Mouse (Mus musculus) myocyte (in vitro differentiated cells): ENCODE data around the gene Msx3.

ENCODE experiments used
- E2F4 ChIP-seq: IDR thresholded peaks from one replicate; pipeline ENCODE4 v1.6.1; 2011; ENCODE audit warnings: mild to moderate bottlenecking, control low read depth, moderate library complexity; ENCODE audit not compliant: insufficient read depth
- MAX ChIP-seq: IDR thresholded peaks from one replicate; pipeline ENCODE4 v1.6.1; 2011; ENCODE audit warnings: low read depth, mild to moderate bottlenecking, control low read depth
- MYOD1 ChIP-seq, 3 experiments: IDR thresholded peaks; one replicate each; pipeline ENCODE4 v1.6.1; 2011; ENCODE audit warnings: control low read depth in 2 of 3, low read depth in 2 of 3, mild to moderate bottlenecking in 2 of 3, moderate library complexity in 1 of 3; ENCODE audit not compliant: insufficient read length in 2 of 3, control insufficient read depth in 1 of 3
- POLR2A ChIP-seq: IDR thresholded peaks from one replicate; pipeline ENCODE4 v1.6.1; 2011; ENCODE audit warnings: low read depth, mild to moderate bottlenecking, control low read depth, moderate library complexity; ENCODE audit not compliant: insufficient read length
- REST ChIP-seq: IDR thresholded peaks from one replicate; pipeline ENCODE4 v1.6.1; 2011; ENCODE audit warnings: mild to moderate bottlenecking, control low read depth, moderate library complexity; ENCODE audit not compliant: insufficient read depth, insufficient read length
- TCF12 ChIP-seq: IDR thresholded peaks from one replicate; pipeline ENCODE4 v1.6.1; 2011; ENCODE audit warnings: mild to moderate bottlenecking, control low read depth; ENCODE audit not compliant: poor library complexity, insufficient read depth, severe bottlenecking
- USF1 ChIP-seq: IDR thresholded peaks from one replicate; pipeline ENCODE4 v1.6.1; 2011; ENCODE audit warnings: low read depth, mild to moderate bottlenecking, control low read depth, moderate library complexity

DNA sequence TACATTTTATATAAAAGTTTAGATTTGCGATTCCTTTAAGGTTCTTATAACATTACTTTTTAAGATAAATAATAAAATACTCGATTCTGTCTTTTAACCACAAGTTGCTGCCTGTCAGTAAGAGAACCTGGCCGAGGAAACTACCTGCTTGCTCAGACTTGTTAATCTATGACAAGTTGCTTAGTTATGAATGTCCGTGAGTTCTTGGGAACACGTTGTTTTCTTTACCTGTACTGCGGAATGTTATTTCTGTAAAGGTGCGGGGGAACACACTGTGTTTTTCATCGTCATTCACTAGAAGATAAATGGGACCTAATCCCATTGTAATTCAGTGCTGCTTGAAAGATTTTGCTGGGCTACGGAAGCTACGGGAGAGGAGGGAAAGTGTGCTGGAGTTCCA lies 41.7 kb upstream of the Msx3 start:
- no peak for TF ChIP-seq POLR2A
- TF ChIP-seq TCF12: no peak
- TF ChIP-seq REST: no peak
- TF ChIP-seq USF1: no peak
- TF ChIP-seq MAX: no peak
- TF ChIP-seq MYOD1 (IDR thresholded peaks at IDR 0.05; ENCODE audit: control insufficient read depth in 1 of 3, insufficient read length in 2 of 3, low read depth in 2 of 3): no peak
- TF ChIP-seq E2F4: no peak
